Mouse (Mus musculus) kidney, postnatal 4 days (tissue): ENCODE measurements around the gene Mmp24.
A peak's percentile ranks its signal among the peaks of the same experiment; 100 is the strongest.

Experiments used
- DNase-seq, 2 experiments: peaks; one replicate each; pipeline ENCODE4 v3.0.0; 2021; ENCODE audit warnings: mixed read lengths in 2 of 2

Gene Mmp24

DNA sequence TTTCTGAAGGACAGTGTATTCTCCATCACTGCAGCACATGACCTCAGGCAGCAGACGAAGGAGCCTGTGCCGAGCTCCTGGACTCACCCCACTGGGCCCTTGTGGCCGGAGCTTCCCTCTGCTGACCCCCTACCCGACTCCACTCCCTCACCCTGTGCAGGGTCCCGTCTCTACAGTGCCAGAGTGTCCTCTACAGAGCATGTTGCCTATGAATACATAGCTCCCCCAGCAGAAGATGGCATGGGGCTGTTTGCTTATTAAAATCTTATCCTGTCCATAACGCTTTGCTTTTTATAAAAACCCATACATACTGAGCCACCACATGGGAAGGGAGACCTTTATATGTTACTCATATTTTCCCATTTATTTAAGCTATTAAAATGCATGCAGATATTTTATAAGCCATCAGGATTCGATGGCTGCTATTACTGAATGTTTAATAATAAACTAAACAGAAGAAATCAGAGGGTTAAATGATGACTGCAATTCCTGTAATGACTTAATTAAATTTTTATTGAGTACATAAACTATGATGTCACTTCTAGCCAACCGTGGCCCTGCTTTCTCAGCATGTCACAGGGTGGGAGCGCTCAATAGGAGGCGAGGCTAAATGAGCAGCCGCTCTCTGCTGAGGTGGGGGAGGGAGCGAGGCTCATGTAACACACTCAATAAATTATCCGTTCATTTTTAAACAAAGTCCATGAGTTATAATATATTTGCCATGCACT lies 87.6 kb downstream of the Mmp24 start:
- peak; percentile 68 to 78 for DNase-seq

DNA sequence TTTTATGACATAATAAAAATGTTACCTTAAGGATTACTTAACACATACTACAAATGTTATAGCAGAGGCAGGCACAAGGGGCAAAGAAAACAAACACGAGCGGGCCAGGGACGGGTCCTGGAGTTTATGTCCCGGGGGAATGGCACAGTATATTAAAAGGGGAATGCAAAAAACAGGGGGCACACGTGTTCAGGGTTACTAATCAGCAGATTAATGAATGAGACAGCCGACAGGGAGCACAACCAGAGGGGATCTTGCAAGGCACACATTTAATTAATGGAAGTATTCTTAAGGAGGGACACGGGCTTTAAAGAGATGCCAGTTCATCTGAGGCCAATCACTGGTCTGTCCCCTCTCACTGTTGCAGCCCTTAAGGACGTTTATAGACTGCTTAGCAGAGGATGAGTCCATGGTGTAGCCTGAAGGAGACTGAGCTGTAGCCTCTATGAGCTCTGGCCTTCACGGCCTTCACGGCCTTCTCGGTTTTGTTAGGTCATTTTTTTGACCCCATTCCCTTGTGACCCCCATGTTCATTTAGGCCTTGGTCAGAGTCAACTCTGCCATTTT lies 88.2 kb downstream of the Mmp24 start:
- peak in 1 of 2 experiments; percentile 16 for DNase-seq
